Mouse (Mus musculus): ENCODE data around the gene Slc35a3.

DNA sequence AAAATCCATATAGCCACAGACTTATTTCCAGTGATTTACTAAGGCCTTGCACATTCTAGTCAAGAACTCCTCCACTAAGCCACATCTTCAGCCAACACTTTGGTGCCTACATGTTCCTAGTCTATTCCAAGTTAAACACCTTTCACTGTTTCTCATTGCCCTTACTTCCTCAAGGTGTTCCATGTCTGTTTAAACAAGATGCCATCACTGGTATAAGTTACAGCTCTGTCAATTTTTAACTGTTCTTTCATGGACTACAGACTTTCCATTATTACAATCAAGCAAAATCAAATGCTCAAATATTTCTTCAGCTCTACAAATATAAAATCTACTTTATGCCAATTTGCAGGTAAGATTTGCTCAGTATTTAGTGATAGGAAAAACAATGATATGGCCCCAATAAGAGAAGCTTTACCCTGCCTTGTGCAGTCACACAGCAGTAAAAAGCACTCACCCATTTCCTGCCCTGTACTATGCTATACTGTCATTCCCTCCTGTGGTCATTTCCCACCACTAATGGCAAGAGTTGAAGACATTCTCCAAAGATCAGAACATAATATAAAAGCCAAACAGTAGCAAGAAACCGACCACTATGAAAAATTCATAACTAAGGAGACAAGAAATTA is 9.9 kb downstream of the Slc35a3 start:
- TF ChIP-seq CTCF (IDR thresholded peaks at IDR 0.05; ENCODE audit: control insufficient read depth, insufficient read depth, low read length) (no peak), POLR2A (IDR thresholded peaks at IDR 0.05; ENCODE audit: borderline replicate concordance, control insufficient read depth, low read depth, low read length) (no peak)

Data from bone marrow, adult 2 months (tissue).